Mouse (Mus musculus): ENCODE data around the gene Cdnf. TPM values are rescaled to one million over a fixed set of nuclear protein-coding genes. Genes with fewer than 3 reads are reported as not detected.
A peak's percentile ranks its signal among the peaks of the same experiment; 100 is the strongest.

Cdnf gene
- under 1 TPM; 0.47 to 0.53 TPM for total RNA-seq (2021)
- long read RNA-seq, experiment 1, partial matches to known transcripts: 0 of 1 reads
- long read RNA-seq, experiment 1, other reads (novel, unspliced or antisense): 0 of 1 reads
- long read RNA-seq, experiment 2, partial matches to known transcripts: 0 of 1 reads
- long read RNA-seq, experiment 2, other reads (novel, unspliced or antisense): 1 of 1 reads

DNA sequence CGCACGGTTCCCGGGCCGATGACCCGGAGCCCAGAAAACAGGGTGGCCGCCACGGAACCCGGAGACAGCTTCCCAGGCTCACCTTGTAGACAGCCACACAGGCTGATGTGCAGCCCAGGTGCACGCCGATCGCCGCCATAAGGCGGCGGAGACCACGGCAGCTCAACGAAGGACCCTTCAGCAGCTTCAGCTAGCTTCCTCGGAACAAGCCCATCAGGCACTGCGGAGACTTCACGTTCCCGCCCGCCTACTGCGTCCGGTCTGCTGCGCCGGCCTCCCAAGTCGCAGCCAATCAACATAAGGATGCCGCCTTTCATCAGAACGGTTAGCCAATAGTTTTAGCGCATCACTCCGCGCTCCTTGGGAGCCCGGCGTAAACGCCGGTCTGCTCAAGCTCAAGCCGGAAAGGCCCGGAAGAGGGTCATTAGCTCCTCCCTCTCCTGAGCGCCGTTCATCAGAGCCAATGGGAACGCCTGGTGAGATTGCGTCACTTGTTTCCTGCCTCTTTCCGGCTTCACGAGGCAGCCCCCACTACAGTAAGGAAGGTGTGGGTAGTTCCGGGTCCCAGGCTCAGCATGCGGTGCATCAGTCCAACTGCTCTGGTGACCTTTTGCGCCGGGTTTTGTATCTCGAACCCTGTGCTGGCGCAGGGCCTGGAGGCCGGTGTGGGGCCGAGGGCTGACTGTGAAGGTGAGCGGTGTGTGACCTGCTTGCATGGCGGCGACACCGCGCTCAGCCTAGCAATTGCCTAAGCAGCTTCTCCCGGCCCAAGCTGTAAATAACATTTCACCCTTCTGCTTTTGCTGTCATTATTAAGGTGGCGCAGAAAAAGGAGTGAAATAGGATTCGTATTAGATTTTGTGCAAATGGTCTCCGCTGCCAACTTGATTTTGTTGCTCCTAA lies at the start of gene Cdnf, which contains the start of the genes Gm45902 and Hspa14:
Gene Cdnf, plus strand, starts transcription at position 479 of the 903 bp plus-strand sequence.
Gene Gm45902, minus strand, starts transcription at position 239 of the 903 bp plus-strand sequence.
Gene Hspa14, minus strand, starts transcription at position 263 of the 903 bp plus-strand sequence.
- DNase-seq (ENCODE audit: low spot score in 2 of 2): peak; percentile 92 to 95

DNA sequence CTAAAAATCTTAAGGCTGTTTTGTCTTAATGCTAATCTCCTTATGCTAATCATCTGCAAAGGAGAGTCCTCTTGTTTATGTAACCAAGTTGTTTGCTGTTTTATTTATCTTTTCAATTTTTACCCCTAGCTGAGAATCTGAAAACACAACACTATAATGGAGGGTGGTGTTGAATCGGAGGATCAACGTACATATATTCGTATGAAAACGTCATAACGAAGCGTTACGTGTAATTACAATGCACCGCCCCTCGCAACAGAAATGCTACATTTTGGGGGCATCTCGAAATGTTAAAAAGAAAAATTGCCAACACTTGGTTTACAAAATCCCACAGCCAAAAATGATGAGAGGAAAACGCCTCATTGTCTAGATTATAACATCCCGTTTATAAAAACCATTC lies 38.9 kb upstream of the Cdnf start:
- no peak for DNase-seq (ENCODE audit: low spot score in 2 of 2)

DNA sequence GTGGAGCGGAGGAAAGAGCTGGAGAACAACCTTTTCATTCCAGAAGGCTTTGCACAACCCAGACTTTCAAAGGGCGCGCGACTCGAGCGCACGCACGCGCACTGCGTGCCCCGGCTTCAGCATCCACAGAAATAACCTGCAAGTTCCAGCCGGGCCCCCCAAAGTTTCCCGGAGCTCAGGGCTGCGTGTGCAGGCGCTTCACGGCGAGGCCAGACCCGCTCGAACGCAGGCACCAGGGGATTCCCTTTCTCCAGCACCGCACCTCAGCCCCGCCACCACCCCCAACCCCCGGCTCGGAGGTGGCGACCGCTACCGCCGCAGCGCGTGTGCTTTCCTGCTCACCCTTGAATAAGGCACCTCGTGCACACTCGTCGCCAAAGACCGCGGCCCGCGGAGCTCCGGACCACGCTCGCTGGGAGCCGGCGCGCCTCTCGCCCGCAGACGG lies 38.4 kb upstream of the Cdnf start:
- DNase-seq (ENCODE audit: low spot score in 2 of 2): peak; percentile 62 to 68

DNA sequence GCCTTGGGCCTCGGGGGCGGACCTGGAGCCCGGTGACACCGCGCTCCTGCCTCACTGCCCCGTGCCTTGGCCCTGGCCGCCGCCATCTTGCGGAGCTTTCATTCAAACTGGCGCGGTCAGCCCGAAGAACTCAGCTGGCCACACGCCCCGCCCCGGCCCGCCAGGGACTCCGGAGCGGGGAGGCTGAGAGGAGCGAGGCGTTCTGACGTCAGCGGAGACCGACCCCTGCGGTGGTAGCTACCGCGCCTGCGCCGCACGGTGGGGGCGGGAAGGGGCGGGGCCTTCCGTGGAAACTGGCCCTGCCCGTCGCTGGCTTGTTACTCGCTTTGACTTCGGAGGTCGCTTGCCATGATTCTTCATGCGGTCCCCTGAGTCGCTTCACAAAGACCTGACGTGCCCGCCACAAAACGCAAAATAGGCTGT lies 38.0 kb upstream of the Cdnf start, which contains the start of gene Suv39h2:
Gene Suv39h2, minus strand, starts transcription at position 171 of the 423 bp plus-strand sequence.
- DNase-seq (ENCODE audit: low spot score in 2 of 2): peak; percentile 96 to 97

DNA sequence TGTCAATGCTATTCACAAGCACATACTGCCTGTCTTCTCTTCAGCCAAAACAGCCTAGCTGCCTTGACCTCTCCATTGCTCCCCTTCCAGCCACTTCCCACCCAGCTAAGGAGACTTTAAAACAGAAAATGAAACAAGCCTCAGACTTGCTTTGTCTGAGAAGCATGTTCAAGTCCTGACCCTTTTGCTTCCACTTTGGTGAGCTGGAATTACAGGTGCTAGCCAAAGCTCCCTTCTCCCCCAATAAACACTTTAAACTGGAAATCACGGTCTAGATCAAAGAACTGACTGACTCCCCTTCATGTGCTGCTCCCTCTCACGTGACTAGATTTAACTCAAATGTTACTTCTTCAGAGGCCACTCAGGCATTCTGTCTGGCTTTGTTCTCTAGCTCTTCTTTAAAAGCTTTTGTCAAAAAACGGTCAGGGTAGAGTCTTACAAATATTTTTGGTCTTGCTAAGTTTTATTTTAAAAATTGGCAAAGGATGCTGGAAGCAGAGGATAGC lies 37.0 kb upstream of the Cdnf start:
- DNase-seq (ENCODE audit: low spot score in 2 of 2): no peak

DNA sequence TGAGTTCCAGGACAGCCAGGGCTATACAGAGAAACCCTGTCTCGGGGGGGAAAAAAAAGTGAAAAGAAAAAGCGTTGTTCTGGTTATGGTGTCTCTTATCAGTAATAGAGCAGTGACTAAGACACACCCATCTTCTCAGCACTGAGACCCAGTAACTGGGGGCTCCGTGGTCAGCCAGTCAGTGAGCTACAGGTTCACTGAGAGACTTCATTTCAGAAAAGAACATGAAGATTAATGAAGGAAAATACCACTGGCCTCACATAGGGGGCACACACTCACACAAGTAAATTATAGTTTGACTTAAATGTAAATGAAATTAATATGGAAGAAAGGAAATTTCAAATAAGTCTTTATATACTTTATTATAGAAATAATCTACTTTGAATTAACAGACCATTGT lies 32.6 kb upstream of the Cdnf start:
- no peak for DNase-seq (ENCODE audit: low spot score in 2 of 2)

DNA sequence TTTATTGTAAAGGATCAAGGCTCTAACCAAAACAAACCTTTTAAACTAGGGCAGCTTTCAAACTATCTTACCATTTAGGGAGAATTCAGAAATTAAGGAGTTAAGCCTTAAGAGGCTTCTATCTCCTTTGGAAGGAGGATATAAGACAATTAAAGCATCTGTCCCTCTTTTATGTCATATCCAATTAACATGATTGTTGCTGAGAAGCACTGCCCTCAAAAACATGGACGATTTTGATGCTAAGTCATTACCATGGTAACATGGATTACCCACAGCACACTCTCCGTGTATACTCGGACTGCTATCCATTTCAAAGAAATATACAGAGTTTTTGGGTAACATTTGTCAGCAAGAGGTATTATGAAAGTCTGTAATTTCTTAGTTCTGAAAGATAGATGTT lies 23.0 kb upstream of the Cdnf start:
- DNase-seq (ENCODE audit: low spot score in 2 of 2): no peak

DNA sequence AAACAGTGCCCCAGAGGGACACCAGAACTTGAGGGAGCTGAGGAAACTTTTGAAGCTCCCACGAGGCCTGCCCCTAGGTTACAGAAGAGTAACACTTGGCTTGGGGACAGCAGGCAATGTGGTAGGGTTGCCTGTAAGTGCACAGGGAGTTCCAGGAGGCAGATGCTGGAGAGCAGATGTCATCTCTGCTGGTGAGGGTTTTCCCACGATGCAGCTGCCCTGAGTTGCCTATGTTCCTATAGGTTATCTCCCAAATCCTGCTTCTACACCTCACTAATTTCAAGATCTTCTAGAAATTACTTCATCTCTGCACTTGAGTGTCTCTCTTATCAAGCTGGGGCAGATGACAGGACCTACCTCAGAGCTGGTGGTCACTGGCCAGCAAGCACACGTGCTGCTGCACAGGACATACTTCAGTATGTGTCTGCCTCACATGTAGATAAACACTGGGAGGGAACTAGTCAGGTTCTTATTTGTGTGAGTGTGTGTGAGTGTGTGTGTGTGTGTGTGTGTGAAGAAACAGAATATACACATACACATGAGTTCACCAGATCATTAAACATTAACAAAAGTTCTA lies 18.9 kb upstream of the Cdnf start:
- DNase-seq (ENCODE audit: low spot score in 2 of 2): no peak

DNA sequence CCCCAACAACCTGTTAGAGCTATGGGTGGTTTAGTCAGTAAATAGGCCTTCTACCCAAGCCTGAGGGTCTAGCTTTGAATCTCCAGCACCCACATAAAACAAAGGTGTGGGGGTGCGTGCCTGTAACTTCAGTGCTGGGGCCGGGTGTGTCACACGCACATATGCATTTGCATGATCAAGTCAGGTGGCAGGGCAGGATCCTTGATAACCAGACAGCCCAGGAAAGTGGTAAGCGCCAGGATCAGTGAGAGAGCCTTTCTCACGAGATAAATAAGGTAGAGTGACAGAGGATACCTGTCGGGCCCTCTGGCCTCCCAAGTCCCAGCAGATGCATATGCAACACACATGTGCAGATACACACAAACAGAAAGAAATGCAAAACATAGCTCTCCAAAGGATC lies 13.3 kb upstream of the Cdnf start:
- no peak for DNase-seq (ENCODE audit: low spot score in 2 of 2)

DNA sequence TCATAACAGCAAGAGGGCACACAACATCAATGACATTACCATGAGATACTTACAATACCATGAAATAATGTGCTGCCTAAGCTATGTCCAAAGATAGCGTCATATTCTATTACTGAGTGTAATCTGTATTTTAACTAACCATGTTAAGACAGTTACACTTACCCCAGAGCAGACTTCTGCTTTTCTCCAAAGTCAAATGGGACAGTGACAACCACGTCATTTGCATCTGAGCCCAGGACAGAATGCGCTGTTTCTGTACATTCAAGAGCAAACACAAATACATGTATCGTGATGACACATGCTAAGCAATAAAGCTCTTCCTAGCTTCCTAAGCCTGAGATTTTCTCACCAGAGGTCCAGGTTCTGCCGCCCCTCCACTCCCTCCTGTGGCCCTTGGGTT lies 11.9 kb upstream of the Cdnf start:
- DNase-seq (ENCODE audit: low spot score in 2 of 2): no peak

DNA sequence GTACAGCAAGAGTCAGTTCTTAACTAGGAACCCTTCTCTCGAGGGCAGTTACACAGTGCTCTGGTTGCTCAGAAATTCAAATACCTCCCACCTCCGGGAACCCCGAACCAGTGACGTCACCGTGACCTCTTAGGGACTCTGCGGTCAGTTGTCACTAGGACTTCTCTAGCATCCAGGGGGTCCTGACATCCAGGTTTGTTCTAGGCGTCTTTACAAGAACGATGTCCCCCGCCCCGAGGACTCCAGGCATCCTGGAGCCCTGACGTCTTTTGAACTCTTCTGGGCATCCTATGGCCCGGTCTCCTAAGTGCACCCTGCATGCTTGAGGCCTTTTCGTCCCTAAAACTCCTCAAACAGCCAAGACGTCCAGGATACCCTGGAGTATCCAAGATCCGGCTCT lies 754 bp upstream of the Cdnf start:
- no peak for DNase-seq (ENCODE audit: low spot score in 2 of 2)

DNA sequence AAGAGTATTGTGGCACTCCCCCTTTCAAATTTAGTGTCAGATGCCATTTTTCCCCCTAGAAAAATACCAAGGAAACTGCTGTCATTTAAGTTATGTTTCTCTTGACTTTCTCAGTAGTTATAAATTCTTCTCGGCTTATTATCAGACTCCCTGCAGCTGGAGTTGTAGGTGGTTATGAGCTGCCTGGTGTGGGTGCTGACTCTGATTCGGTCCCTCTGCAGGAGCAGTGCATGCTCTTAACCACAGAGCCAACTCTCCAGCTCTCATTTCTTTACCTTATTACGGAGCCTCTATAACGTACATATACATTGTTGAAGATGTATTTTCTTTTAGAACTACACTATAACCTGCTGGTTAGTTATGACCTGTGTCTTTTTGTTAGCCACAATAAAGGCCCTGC lies 9.7 kb downstream of the Cdnf start:
- no peak for DNase-seq (ENCODE audit: low spot score in 2 of 2)

DNA sequence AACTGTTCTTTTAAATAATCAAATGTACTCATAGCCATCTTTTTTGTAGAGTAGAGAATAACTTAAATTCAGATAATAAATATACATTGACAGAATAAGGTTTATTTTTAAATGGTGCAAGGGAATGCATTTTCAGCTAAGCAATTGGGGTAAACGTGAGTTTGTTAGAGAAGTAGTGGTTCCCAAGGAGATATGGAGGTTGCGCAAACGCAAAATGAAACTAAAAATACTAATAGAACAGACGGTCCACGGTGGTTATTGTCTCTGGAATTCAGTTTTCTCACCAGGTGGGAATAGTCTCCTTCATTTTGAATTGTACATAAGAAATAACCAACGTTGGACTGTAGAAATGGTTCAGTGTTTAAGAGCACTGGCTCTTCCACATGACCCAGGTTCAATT lies 13.5 kb downstream of the Cdnf start:
- DNase-seq (ENCODE audit: low spot score in 2 of 2): no peak

DNA sequence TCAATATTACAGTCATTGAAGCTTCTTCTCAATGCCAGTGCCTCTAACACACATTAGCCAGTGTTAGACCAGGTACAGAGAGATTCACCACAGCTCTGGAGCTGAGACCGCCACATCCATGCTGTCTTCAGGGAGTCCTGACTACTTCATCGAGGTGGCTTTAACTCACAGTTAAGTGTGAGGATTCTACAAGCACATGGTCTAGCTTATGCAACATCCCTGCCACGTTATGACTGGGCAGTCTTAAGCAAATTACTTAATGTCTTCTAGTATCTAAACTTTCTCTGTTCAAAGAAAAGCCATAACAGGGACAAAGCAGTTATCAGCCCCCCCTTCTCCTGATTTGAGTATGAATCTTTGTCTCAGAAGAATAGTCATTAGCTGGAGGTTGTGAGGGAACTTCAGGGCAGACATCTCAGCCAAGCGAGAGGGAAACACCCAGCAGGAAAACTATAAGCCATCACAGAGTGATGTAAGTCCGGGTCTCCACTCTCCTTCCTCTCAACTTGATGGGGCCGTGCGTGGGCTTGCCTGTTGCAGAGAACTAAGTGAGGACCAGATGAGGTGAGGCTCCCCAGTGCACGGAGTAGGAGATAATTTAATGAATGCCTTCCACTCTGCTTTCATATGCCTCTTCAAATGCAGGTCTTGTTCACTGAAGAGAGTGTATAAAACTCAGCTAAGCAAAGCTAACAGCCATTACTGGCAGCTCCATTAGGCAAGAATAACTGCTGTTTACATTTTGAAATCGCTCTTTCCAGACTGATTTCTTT lies 28.7 kb downstream of the Cdnf start:
- DNase-seq (ENCODE audit: low spot score in 2 of 2): no peak

DNA sequence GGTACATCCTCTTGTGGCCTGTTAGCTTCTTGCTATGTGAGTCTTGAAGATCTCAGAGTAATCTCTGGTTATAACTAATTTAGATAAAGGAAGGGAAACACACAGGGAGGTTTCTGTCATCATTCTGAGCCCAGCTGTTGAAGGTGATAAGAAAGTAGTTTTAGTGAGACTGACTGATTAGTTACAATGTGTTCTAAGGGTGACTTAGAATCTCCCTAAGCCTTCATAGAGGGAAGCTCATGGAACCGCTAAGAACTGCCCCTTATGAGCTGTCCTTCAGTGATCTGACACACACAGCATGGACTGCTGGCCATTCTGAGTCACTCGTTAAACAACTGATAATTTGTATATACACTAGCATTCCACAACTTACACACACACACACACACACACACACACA lies 33.2 kb downstream of the Cdnf start:
- DNase-seq (ENCODE audit: low spot score in 2 of 2): no peak

DNA sequence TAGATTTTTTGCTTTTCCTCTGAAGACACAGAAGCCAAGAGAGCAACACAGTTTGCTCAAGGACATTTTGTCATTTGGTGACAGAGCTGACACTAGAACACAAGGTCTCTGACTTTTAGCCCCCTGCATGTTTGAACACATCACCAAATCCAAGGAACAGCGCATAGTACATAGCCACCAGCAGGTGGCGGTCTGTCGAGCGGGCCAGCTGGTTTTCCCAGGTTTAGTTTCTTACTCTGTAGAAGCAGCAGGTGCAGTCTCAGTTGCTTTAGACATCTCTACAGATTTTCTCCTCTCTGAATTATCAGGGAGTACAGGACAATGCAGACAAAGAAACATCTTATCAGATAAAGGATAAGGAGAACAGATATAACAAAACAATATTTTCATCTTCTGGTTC lies 33.8 kb downstream of the Cdnf start:
- peak; percentile 38 to 42 for DNase-seq (ENCODE audit: low spot score in 2 of 2)

DNA sequence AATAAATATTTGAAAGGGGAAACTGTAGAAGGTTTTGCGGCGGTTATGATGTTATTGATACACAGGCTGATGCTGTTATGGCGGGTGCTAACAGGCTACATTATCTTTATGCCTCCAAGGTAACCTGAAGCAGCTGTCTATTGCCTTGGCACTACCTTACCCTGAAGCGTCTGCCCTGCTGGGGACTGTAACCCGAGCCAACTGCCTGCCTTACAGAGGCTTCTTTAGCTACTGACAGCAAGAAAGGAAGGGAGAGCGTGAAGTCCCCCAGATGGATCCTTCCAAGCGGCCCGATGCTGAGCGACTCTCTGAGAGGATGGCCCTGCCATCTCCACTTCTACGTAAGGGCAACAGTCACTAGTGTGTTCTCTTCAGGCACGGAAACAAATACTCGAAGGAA lies 57.4 kb downstream of the Cdnf start, which contains the start of gene Fam107b:
Gene Fam107b, plus strand, starts transcription at position 303 of the 400 bp plus-strand sequence.
- DNase-seq (ENCODE audit: low spot score in 2 of 2): no peak

DNA sequence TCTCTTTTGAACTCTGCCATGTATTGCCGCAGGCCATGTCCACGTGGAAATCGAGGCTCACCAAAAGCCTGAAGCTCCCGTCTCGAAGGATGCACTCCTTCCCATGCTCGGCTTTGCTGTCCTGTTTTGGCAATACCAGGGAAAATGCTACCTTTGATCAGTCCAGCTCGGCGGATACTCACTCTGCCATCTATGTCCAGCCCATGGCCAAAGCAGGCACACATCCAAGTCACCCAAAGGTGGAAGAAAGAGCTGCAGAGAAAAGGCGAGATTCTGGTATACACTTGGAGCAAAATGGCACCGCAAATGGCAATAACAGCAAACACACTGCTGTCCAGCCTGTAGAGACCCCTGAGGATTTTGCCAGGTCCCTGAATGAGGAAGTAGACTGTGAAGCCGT lies 57.8 kb downstream of the Cdnf start:
- no peak for DNase-seq (ENCODE audit: low spot score in 2 of 2)

DNA sequence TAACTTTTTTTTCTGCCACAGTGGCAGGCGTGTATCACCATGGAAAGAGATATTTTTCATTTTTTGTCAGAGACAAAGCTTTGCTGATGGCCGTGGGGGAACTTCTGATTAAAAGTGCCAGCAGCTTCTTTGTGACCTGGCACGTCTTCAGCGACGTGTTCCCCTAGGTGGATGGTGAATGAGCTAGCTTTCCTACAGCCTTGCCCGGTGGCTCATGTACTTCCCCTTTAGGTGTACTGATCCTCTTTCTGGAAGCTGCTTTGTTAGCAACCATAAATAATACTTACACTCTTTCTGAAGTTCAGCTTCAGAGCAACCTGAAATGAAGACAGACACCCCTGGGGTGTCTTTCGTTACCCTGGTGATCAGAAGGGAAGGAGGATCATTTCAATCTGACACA lies 61.1 kb downstream of the Cdnf start:
- DNase-seq (ENCODE audit: low spot score in 2 of 2): no peak

DNA sequence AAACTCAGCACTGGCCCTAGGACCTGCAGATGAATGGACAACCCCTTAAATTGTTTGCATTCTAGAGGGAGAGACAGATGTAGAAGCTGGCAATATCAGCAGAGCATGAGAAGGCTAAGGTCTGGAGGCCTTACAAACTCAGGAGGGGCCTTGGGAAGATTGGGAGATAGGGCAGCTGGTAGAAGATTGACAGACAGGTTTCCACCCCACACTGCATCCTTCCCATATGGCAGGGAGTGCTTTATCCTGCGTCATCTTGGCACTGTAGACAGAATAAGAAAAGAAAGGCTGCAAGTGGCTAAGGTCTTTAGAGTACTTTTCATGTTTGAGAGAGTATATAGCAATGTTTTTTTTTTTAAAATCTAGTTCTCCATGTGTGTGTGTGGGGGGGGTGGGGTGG lies 62.3 kb downstream of the Cdnf start:
- no peak for DNase-seq (ENCODE audit: low spot score in 2 of 2)

Measured in left cerebral cortex, adult 18-20 months (tissue).